ENCODE assay signal across 8 mouse cellular contexts in the genomic region with DNA sequence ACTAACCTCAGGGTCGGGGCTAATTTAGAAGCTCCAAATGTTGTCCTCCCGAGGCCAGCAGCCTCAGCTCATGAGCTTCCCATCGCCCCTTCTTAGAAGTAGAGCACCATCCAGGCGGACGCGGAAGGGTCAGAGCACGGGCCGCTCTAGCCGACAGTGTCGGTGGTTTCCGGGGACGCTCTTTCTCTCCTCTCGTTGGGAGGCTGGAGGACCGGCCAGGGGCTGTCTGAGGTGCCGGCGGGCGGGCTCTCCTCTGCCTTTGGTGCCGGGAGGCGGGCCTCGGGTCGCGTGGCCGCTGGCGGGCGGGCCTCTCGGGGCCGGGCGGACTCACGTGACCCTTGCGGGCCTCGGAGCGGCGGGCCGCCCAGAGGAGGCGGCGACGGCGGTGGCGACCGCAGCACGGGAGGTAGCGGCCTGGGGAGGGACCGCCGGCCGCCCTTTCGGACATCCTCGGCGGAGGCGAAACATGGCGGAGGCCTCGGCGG. TPM values are rescaled to one million over a fixed set of nuclear protein-coding genes. Genes with fewer than 3 reads are reported as not detected.
A peak's percentile ranks its signal among the peaks of the same experiment; 100 is the strongest.
DNase-seq lines count a peak whose midpoint lies in the region; ATAC-seq and TF ChIP-seq lines count a peak whose summit lies in the region.

Polr3c (minus strand) TSS at position 286 of the 485 bp plus-strand sequence.
Rnf115 (plus strand) TSS at position 322 of the 485 bp plus-strand sequence.

- H3K79me3 ChIP-seq in C2C12 (ENCODE audit: low read depth) = peaks cover 57% of the 10 kb centered on the region

- DNase-seq in brain, embryonic 14.5 days (ENCODE audit: low read depth) = peak; percentile 97
- peak; percentile 97 for DNase-seq in kidney, postnatal 0 days (ENCODE audit: low spot score)
- DNase-seq in liver, embryonic 11.5 days (ENCODE audit: low spot score) = peak; percentile 93
- DNase-seq in naive thymus-derived CD4-positive, alpha-beta T cell, adult 2 months (ENCODE audit: low read depth) = peak; percentile 89

- peak within 1 kb of the TSS; percentile 88 for H3K9ac ChIP-seq in heart, embryonic 12.5 days
- peak within 1 kb of the TSS; percentile 74 for H3K9ac ChIP-seq in kidney, postnatal 0 days (ENCODE audit: low read depth, low read length)
- peak within 1 kb of the TSS; percentile 79 for H3K9ac ChIP-seq in liver, embryonic 11.5 days (ENCODE audit: low read depth, low read length)
- H3K9ac ChIP-seq in stomach, embryonic 14.5 days (replicated peaks; ENCODE audit: low read depth, low read length) = peak within 1 kb of the TSS; percentile 76

- peaks cover 74% of the 10 kb centered on the region for H3K79me2 ChIP-seq in C2C12 (ENCODE audit: control insufficient read depth, insufficient read depth)

- peak; percentile 99 for ATAC-seq in heart, embryonic 12.5 days (ENCODE audit: insufficient number of reproducible peaks, low FRiP score)
- peak; percentile 98 for ATAC-seq in kidney, postnatal 0 days (replicated peaks; ENCODE audit: low FRiP score, low read depth)
- ATAC-seq in liver, embryonic 11.5 days (replicated peaks; ENCODE audit: low FRiP score) = peak; percentile 98
- peak; percentile 99 for ATAC-seq in stomach, embryonic 14.5 days (ENCODE audit: insufficient number of reproducible peaks, insufficient read depth, low FRiP score, low read depth)

- H3K4me1 ChIP-seq in erythroblast, embryonic 14.5 days (ENCODE audit: control insufficient read depth) = peaks cover 53% of the 10 kb centered on the region
- peaks cover 39% of the 10 kb centered on the region for H3K4me1 ChIP-seq in heart, embryonic 12.5 days (replicated peaks)
- peaks cover 18% of the 10 kb centered on the region for H3K4me1 ChIP-seq in kidney, postnatal 0 days (replicated peaks; ENCODE audit: insufficient read depth, low read length)
- H3K4me1 ChIP-seq in liver, embryonic 11.5 days (replicated peaks; ENCODE audit: control insufficient read depth, insufficient read depth, low read length) = peaks cover 28% of the 10 kb centered on the region
- peaks cover 16% of the 10 kb centered on the region; the same call in 1 of the 2 replicates for H3K4me1 ChIP-seq in stomach, embryonic 14.5 days (ENCODE audit: control insufficient read depth, insufficient read depth, low read length)

- peak within 1 kb of the TSS; percentile 84 for H3K27ac ChIP-seq in heart, embryonic 12.5 days (ENCODE audit: poor library complexity, severe bottlenecking)
- peak within 1 kb of the TSS; percentile 90 for H3K27ac ChIP-seq in kidney, postnatal 0 days
- H3K27ac ChIP-seq in liver, embryonic 11.5 days (ENCODE audit: low read depth, low read length) = peak within 1 kb of the TSS; percentile 77
- peak within 1 kb of the TSS; percentile 70; the same call in 1 of the 2 replicates for H3K27ac ChIP-seq in stomach, embryonic 14.5 days (ENCODE audit: low read length)

- H3ac ChIP-seq in C2C12 (ENCODE audit: control insufficient read depth, insufficient read length, low read depth) = peak within 1 kb of the TSS; percentile 91

- WGBS in heart, embryonic 12.5 days = 0% methylated on average over 52 of the region's 52 CpGs
- under 1% methylated on average over 52 of the region's 52 CpGs for WGBS in kidney, postnatal 0 days
- under 1% methylated on average over 52 of the region's 52 CpGs for WGBS in liver, embryonic 11.5 days
- WGBS in stomach, embryonic 14.5 days = under 1% methylated on average over 48 of the region's 52 CpGs

- peaks cover 18% of the 10 kb centered on the region for H3K36me3 ChIP-seq in C2C12 (ENCODE audit: control insufficient read depth, insufficient read depth)
- peaks cover 30% of the 10 kb centered on the region for H3K36me3 ChIP-seq in erythroblast, embryonic 14.5 days (ENCODE audit: control insufficient read depth)
- H3K36me3 ChIP-seq in heart, embryonic 12.5 days = peaks cover 17% of the 10 kb centered on the region
- H3K36me3 ChIP-seq in kidney, postnatal 0 days (ENCODE audit: insufficient read depth, low read length) = 0 out of 2 replicates have a peak, but pooled peaks cover 9% of the 10 kb centered on the region
- peaks cover 3% of the 10 kb centered on the region; the same call in 1 of the 2 replicates for H3K36me3 ChIP-seq in liver, embryonic 11.5 days (ENCODE audit: control insufficient read depth, insufficient read depth, low read length)
- H3K36me3 ChIP-seq in stomach, embryonic 14.5 days (ENCODE audit: control insufficient read depth, insufficient read depth, low read length) = peaks cover 10% of the 10 kb centered on the region

- no peaks in the 10 kb centered on the region for H3K9me3 ChIP-seq in erythroblast, embryonic 14.5 days (ENCODE audit: control insufficient read depth, low read length)
- H3K9me3 ChIP-seq in heart, embryonic 12.5 days (replicated peaks) = no peaks in the 10 kb centered on the region
- no peaks in the 10 kb centered on the region for H3K9me3 ChIP-seq in kidney, postnatal 0 days (replicated peaks; ENCODE audit: low read length)
- no peaks in the 10 kb centered on the region for H3K9me3 ChIP-seq in liver, embryonic 11.5 days (ENCODE audit: control insufficient read depth, low read length)
- H3K9me3 ChIP-seq in stomach, embryonic 14.5 days (ENCODE audit: control insufficient read depth, low read depth, low read length) = no peaks in the 10 kb centered on the region

- no peak for TF ChIP-seq CTCF in C2C12 (IDR thresholded peaks at IDR 0.05; ENCODE audit: control insufficient read depth, insufficient read depth, insufficient read length)
- TF ChIP-seq CTCF in brain, embryonic 14.5 days (IDR thresholded peaks at IDR 0.05; ENCODE audit: borderline replicate concordance, extremely low read depth, insufficient read depth, insufficient read length) = no peak
- no peak for TF ChIP-seq CTCF in kidney, postnatal 0 days (IDR thresholded peaks at IDR 0.05; ENCODE audit: low read depth)

- peak; percentile 82 for TF ChIP-seq POLR2A in brain, embryonic 14.5 days (IDR thresholded peaks at IDR 0.05; ENCODE audit: borderline replicate concordance, extremely low read depth, insufficient read depth, insufficient read length, poor library complexity, severe bottlenecking)

- peak within 1 kb of the TSS; percentile 66 for H3K4me2 ChIP-seq in heart, embryonic 12.5 days
- H3K4me2 ChIP-seq in kidney, postnatal 0 days (ENCODE audit: low read length) = peak within 1 kb of the TSS; percentile 67
- peak within 1 kb of the TSS; percentile 88 for H3K4me2 ChIP-seq in liver, embryonic 11.5 days
- peak within 1 kb of the TSS; percentile 58 for H3K4me2 ChIP-seq in stomach, embryonic 14.5 days (replicated peaks; ENCODE audit: low read depth, low read length)

- no peaks in the 10 kb centered on the region for H3K27me3 ChIP-seq in C2C12 (ENCODE audit: control insufficient read depth, insufficient read depth, insufficient read length)
- no peaks in the 10 kb centered on the region for H3K27me3 ChIP-seq in erythroblast, embryonic 14.5 days (ENCODE audit: control insufficient read depth)
- no peaks in the 10 kb centered on the region for H3K27me3 ChIP-seq in heart, embryonic 12.5 days (replicated peaks)
- H3K27me3 ChIP-seq in kidney, postnatal 0 days (ENCODE audit: insufficient read depth, low read length) = no peaks in the 10 kb centered on the region
- no peaks in the 10 kb centered on the region for H3K27me3 ChIP-seq in liver, embryonic 11.5 days (replicated peaks; ENCODE audit: control insufficient read depth, insufficient read depth, low read length)
- no peaks in the 10 kb centered on the region for H3K27me3 ChIP-seq in stomach, embryonic 14.5 days (ENCODE audit: control insufficient read depth, insufficient read depth, low read length)

- H3K4me3 ChIP-seq in C2C12 (ENCODE audit: insufficient read depth, poor library complexity, severe bottlenecking) = peak within 1 kb of the TSS; percentile 91
- peak within 1 kb of the TSS; percentile 97 for H3K4me3 ChIP-seq in erythroblast, embryonic 14.5 days (replicated peaks)
- peak within 1 kb of the TSS; percentile 91 for H3K4me3 ChIP-seq in heart, embryonic 12.5 days
- H3K4me3 ChIP-seq in kidney, postnatal 0 days (replicated peaks; ENCODE audit: low read depth, low read length) = peak within 1 kb of the TSS; percentile 76
- H3K4me3 ChIP-seq in liver, embryonic 11.5 days (ENCODE audit: low read depth, low read length) = peak within 1 kb of the TSS; percentile 79
- H3K4me3 ChIP-seq in stomach, embryonic 14.5 days (ENCODE audit: low read depth, low read length) = peak within 1 kb of the TSS; percentile 69

TF ChIP-seq in C2C12, 6 proteins besides CTCF, POLR2A, EP300 and RAD21:
- TF ChIP-seq MYOG (IDR thresholded peaks at IDR 0.05; ENCODE audit: control insufficient read depth, extremely low read depth, insufficient read length) (no peak), MAX (IDR thresholded peaks at IDR 0.05) (peak; percentile 29), USF1 (IDR thresholded peaks at IDR 0.05; ENCODE audit: low read depth) (peak; percentile 71)
TF ChIP-seq in C2C12: peak in this region for 2.

RNA-seq across cellular contexts. Expression of gene Polr3c, which starts in this region (rescaled TPM):
- 36.1 TPM for polyA plus RNA-seq in C2C12 (2012; fragmentation: generic; extraction: Trizol)
- polyA plus RNA-seq in brain, embryonic 14.5 days (2012; rRNA removed) = 42.7 and 45.0 TPM in 2 replicates
- polyA plus RNA-seq in erythroblast, embryonic 14.5 days (2012) = 1.2 TPM in 2 replicates
- polyA plus RNA-seq in heart, embryonic 12.5 days (2016; fragmentation: Nextera tagmentation; extraction: Ambion mirVana) = 27.6 and 32.5 TPM in 2 replicates
- 25.3 and 29.8 TPM in 2 replicates for polyA plus RNA-seq in kidney, postnatal 0 days (2015; fragmentation: Nextera tagmentation; extraction: Ambion mirVana)
- polyA plus RNA-seq in liver, embryonic 11.5 days (2014; fragmentation: Nextera tagmentation; extraction: Ambion mirVana) = 41.4 and 44.1 TPM in 2 replicates
- 31.8 and 32.5 TPM in 2 replicates for polyA plus RNA-seq in stomach, embryonic 14.5 days (2014; fragmentation: Nextera tagmentation; extraction: Ambion mirVana)

RNA-seq across cellular contexts. Expression of gene Rnf115, which starts in this region (rescaled TPM):
- 13.5 TPM for polyA plus RNA-seq in C2C12 (2012; fragmentation: generic; extraction: Trizol)
- 46.3 and 47.5 TPM in 2 replicates for polyA plus RNA-seq in brain, embryonic 14.5 days (2012; rRNA removed)
- polyA plus RNA-seq in erythroblast, embryonic 14.5 days (2012) = 0.76 and 0.98 TPM in 2 replicates
- polyA plus RNA-seq in heart, embryonic 12.5 days (2016; fragmentation: Nextera tagmentation; extraction: Ambion mirVana) = 54.5 and 56.5 TPM in 2 replicates
- 59.0 and 59.2 TPM in 2 replicates for polyA plus RNA-seq in kidney, postnatal 0 days (2015; fragmentation: Nextera tagmentation; extraction: Ambion mirVana)
- 49.6 and 51.5 TPM in 2 replicates for polyA plus RNA-seq in liver, embryonic 11.5 days (2014; fragmentation: Nextera tagmentation; extraction: Ambion mirVana)
- 41.1 and 42.1 TPM in 2 replicates for polyA plus RNA-seq in stomach, embryonic 14.5 days (2014; fragmentation: Nextera tagmentation; extraction: Ambion mirVana)

Comparison
In these comparisons a context has a peak if more than half of its experiments do, and no peak if none do; other contexts are left out.
1. Peak in every context shown above with its lines: DNase-seq, ATAC-seq, H3K4me3 ChIP-seq and H3K27ac ChIP-seq.
2. RNA of gene Polr3c (polyA plus RNA-seq): 41.4 to 44.1 TPM in liver, embryonic 11.5 days, 42.7 to 45.0 TPM in brain, embryonic 14.5 days, 36.1 TPM in C2C12 (single experiment), 31.8 to 32.5 TPM in stomach, embryonic 14.5 days, 27.6 to 32.5 TPM in heart, embryonic 12.5 days and 25.3 to 29.8 TPM in kidney, postnatal 0 days; 1.2 TPM in erythroblast, embryonic 14.5 days; every median in the first group is over 10 times any median in the second.